Mouse (Mus musculus): ENCODE results near the gene Sulf2. TPM values are rescaled to one million over a fixed set of nuclear protein-coding genes. Genes with fewer than 3 reads are reported as not detected.

Sulf2 gene
- polyA plus RNA-seq, 1 experiment from 2014 or later: 90.9 TPM

DNA sequence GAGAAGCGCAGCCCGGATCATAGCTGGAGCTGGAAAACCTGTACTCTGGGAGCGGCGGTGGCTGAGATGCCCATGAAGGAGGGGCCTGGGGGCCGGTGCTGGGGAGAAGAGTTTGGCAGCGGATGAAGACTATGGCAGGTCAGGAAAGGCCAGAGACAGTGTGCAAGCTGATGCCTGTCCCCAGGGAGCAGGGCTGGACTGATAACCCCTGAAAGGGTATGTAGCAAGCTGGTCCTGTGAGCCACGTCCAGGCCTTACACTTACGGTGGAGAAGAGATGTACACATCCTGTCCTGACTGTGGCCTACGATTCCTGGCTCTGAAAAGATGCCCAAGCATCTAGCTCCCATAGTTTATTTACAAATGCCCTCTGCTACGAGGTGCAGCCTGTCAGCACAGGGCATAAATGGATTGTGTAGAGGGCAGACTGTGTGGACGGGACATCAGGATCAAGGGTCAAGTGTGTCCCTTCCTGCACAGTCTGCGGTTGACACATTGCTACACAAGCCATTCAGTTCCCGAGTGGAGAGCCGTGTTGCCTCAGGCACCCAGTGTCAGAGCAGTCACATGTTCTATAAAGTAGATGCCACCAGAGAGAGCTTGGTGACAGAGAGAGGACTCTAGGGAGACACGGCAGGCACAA, 57.0 kb downstream of the Sulf2 start:
- DNase-seq (no peak), ATAC-seq (ENCODE audit: low FRiP score, low TSS enrichment) (no peak)
- H3K27ac ChIP-seq (replicated peaks; ENCODE audit: low read depth, low read length): peak overlapping the region; percentile 39; the same call in 1 of the 2 replicates
- H3K4me2 ChIP-seq (ENCODE audit: low read length): no peak overlapping the region
- no peak overlapping the region for H3K9ac ChIP-seq (replicated peaks; ENCODE audit: low read length)
- H3K27me3 ChIP-seq (ENCODE audit: control insufficient read depth, insufficient read depth, low read length): no peaks in the 10 kb centered on the region
- peaks cover 8% of the 10 kb centered on the region; the same call in 1 of the 2 replicates for H3K4me1 ChIP-seq (ENCODE audit: control insufficient read depth, insufficient read depth, low read length)
- 76% methylated on average over 15 of the region's 15 CpGs for WGBS
- no peak overlapping the region for H3K4me3 ChIP-seq (replicated peaks; ENCODE audit: low read depth, low read length)
- peaks cover 9% of the 10 kb centered on the region; the same call in 1 of the 2 replicates for H3K36me3 ChIP-seq (ENCODE audit: control insufficient read depth, insufficient read depth, low read length)
- no peaks in the 10 kb centered on the region for H3K9me3 ChIP-seq (ENCODE audit: control insufficient read depth, low read length)

DNA sequence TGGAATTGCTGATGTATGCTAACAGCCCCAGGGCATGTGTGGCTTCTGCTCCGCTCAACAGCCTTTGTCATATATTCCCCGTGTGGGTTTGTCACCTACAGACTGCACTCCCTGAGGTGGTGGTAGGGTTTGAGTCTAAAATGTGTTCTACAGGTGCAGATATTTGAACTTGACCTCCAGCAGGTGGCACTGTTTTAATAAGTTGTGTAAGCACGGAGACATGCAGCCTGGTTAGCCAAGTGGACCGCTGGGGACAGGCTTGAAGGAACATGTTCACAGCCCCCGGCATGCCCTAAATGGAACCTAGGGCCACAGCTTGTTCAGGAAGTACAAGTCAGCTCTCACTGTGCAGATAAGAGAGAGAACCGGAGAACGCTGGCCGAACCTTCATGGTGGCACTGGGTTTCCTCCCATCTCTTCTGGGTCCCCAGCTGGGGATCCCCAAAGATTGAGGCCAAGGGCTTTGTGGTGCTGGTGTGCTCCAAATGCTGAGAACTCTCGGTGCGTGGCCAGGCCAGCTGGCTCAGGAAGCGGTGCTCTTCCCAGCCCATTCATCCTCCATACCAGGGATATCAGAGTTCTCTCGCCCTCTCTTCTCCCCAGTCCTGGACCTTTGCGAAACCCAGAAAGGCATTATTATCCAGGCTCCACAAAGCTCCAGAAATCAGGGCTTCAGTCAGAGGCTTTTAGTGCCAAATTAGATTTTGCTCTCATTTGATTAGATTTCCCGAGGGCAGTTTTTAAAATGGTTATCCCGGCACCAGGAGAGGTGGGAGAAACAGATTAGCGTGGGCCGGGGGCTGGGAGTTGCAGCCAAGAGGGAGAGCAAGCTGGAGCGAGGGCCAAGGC, 57.8 kb downstream of the Sulf2 start:
- no peak overlapping the region for H3K9ac ChIP-seq (replicated peaks; ENCODE audit: low read length)
- H3K27ac ChIP-seq (replicated peaks; ENCODE audit: low read depth, low read length): peak overlapping the region; percentile 39
- H3K4me2 ChIP-seq (ENCODE audit: low read length): no peak overlapping the region
- H3K4me3 ChIP-seq (replicated peaks; ENCODE audit: low read depth, low read length): no peak overlapping the region
- peak; percentile 82 for DNase-seq
- H3K36me3 ChIP-seq (ENCODE audit: control insufficient read depth, insufficient read depth, low read length): peaks cover 10% of the 10 kb centered on the region; the same call in 1 of the 2 replicates
- no peak for ATAC-seq (ENCODE audit: low FRiP score, low TSS enrichment)
- H3K27me3 ChIP-seq (ENCODE audit: control insufficient read depth, insufficient read depth, low read length): no peaks in the 10 kb centered on the region
- 71% methylated on average over 18 of the region's 18 CpGs for WGBS
- peaks cover 8% of the 10 kb centered on the region; the same call in 1 of the 2 replicates for H3K4me1 ChIP-seq (ENCODE audit: control insufficient read depth, insufficient read depth, low read length)
- H3K9me3 ChIP-seq (ENCODE audit: control insufficient read depth, low read length): no peaks in the 10 kb centered on the region

DNA sequence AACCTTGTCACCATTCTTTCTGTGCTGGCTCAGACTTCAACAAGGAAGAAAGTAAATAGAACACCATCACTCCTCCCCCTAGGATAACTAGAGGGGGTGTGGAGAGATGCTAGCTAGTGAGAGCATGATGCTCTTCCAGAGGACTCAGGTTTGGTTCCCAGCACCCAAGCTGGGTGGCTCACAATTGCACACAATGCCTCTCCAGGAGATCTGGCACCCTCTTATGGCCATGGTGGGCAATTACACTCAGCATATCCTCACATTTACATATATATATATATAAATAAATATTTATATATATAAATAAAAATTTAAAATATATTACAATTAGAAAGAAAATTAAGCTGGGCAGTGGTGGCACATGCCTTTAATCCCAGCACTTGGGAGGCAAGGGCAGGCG, 58.6 kb downstream of the Sulf2 start:
- DNase-seq (no peak), ATAC-seq (ENCODE audit: low FRiP score, low TSS enrichment) (no peak)
- no peak overlapping the region for H3K4me3 ChIP-seq (replicated peaks; ENCODE audit: low read depth, low read length)
- peaks cover 12% of the 10 kb centered on the region; the same call in 1 of the 2 replicates for H3K36me3 ChIP-seq (ENCODE audit: control insufficient read depth, insufficient read depth, low read length)
- WGBS: 97% methylated on average over 1 of the region's 1 CpGs
- no peak overlapping the region for H3K27ac ChIP-seq (replicated peaks; ENCODE audit: low read depth, low read length)
- H3K27me3 ChIP-seq (ENCODE audit: control insufficient read depth, insufficient read depth, low read length): no peaks in the 10 kb centered on the region
- H3K9me3 ChIP-seq (ENCODE audit: control insufficient read depth, low read length): no peaks in the 10 kb centered on the region
- H3K4me2 ChIP-seq (ENCODE audit: low read length): no peak overlapping the region
- H3K4me1 ChIP-seq (ENCODE audit: control insufficient read depth, insufficient read depth, low read length): peaks cover 8% of the 10 kb centered on the region; the same call in 1 of the 2 replicates
- no peak overlapping the region for H3K9ac ChIP-seq (replicated peaks; ENCODE audit: low read length)

DNA sequence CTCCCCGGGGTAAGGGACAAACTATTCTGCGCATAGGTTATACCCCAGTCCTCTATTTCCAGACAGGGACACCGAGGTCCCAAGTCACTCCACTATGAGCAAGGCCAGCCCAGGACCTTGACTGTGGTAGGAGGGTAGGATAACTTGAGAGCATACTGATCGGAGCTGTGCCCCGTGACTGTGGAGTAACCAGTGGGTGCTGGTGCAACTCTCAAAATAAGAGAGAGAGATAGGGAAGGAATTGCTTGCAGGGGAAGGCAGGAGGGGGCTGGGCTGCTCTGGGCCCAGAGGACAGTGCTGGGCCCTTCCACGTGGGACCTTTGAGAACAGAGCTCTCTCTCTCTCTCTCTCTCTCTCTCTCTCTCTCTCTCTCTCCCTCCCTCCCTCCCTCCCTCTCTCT, 59.2 kb downstream of the Sulf2 start:
- 90% methylated on average over 6 of the region's 6 CpGs for WGBS
- no peak overlapping the region for H3K27ac ChIP-seq (replicated peaks; ENCODE audit: low read depth, low read length)
- DNase-seq (no peak), ATAC-seq (ENCODE audit: low FRiP score, low TSS enrichment) (no peak)
- H3K9ac ChIP-seq (replicated peaks; ENCODE audit: low read length): no peak overlapping the region
- no peaks in the 10 kb centered on the region for H3K9me3 ChIP-seq (ENCODE audit: control insufficient read depth, low read length)
- no peak overlapping the region for H3K4me3 ChIP-seq (replicated peaks; ENCODE audit: low read depth, low read length)
- H3K4me2 ChIP-seq (ENCODE audit: low read length): no peak overlapping the region
- H3K4me1 ChIP-seq (ENCODE audit: control insufficient read depth, insufficient read depth, low read length): peaks cover 8% of the 10 kb centered on the region; the same call in 1 of the 2 replicates
- peaks cover 16% of the 10 kb centered on the region; the same call in 1 of the 2 replicates for H3K36me3 ChIP-seq (ENCODE audit: control insufficient read depth, insufficient read depth, low read length)
- H3K27me3 ChIP-seq (ENCODE audit: control insufficient read depth, insufficient read depth, low read length): no peaks in the 10 kb centered on the region

DNA sequence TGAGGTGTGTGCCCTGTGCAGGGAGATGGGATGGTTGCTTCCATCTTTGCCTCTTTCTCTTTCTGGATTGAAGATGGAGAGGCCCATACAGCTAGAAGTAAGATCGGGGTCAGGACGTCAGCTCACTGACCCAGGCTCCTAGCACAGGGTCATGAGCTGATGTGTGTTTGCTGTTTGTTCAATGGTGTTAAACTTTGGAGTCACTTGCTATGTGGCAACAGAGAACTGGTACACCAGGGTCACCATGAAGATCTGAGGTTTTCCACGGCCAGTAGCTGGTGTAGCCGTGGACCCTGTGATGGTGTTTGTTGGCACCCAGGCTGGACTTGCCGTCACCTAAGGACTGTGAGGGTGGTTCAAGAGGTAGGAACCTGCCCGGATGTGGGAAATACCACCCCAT, 63.1 kb downstream of the Sulf2 start:
- no peaks in the 10 kb centered on the region for H3K27me3 ChIP-seq (ENCODE audit: control insufficient read depth, insufficient read depth, low read length)
- no peak overlapping the region for H3K27ac ChIP-seq (replicated peaks; ENCODE audit: low read depth, low read length)
- H3K4me2 ChIP-seq (ENCODE audit: low read length): no peak overlapping the region
- no peak overlapping the region for H3K9ac ChIP-seq (replicated peaks; ENCODE audit: low read length)
- H3K4me1 ChIP-seq (ENCODE audit: control insufficient read depth, insufficient read depth, low read length): no peaks in the 10 kb centered on the region
- no peak overlapping the region for H3K4me3 ChIP-seq (replicated peaks; ENCODE audit: low read depth, low read length)
- WGBS: 95% methylated on average over 6 of the region's 6 CpGs
- H3K9me3 ChIP-seq (ENCODE audit: control insufficient read depth, low read length): no peaks in the 10 kb centered on the region
- peaks cover 20% of the 10 kb centered on the region; the same call in 1 of the 2 replicates for H3K36me3 ChIP-seq (ENCODE audit: control insufficient read depth, insufficient read depth, low read length)
- DNase-seq (no peak), ATAC-seq (ENCODE audit: low FRiP score, low TSS enrichment) (no peak)

DNA sequence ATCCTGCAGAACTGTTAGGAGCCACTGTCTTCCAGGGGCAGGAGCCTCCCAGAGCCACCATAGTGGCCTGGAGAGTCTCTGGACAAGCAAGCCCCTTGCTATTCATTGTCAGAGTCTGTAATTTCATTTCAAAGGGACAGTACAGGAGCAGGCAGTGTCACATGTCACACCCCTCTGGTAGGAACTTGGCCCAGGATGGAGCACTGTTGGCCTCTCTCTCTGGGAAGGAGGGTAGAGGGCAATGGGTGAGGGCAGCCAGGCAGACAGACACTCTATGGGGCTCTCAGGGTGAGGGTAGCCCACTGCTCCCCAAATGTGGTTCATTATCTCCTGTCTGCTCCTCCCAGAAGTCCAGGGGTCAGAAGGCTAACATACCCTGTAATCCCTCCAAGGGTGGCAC, 63.9 kb downstream of the Sulf2 start:
- Histone ChIP-seq H3K4me3 (replicated peaks; ENCODE audit: low read depth, low read length) (no peak overlapping the region), H3K36me3 (ENCODE audit: control insufficient read depth, insufficient read depth, low read length) (peaks cover 23% of the 10 kb centered on the region; the same call in 1 of the 2 replicates)
- ATAC-seq (ENCODE audit: low FRiP score, low TSS enrichment): no peak

DNA sequence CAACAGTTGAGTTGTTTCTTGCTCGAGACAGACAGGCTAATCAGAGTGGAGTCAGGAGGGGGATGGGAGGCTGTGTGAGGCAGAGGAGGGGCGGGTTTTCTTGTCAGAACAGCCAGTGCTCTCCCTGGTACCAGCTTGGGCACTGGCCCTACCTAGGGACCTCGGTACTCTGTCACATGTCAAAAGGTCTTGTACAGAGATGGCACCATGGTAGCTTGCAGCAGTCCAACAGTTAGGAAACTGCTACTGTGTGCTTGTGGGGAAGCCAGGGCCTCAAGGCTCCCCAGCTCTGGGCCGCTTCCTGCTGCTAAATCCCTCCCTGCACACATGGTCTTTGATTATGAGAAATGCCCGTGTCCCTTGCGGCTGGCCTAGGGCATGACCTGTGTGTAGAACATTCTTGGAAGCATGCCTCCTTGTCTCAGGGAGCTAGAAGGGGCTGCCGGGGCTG, 65.3 kb downstream of the Sulf2 start:
- no peak overlapping the region for H3K9ac ChIP-seq (replicated peaks; ENCODE audit: low read length)
- no peak overlapping the region for H3K27ac ChIP-seq (replicated peaks; ENCODE audit: low read depth, low read length)
- no peaks in the 10 kb centered on the region for H3K4me1 ChIP-seq (ENCODE audit: control insufficient read depth, insufficient read depth, low read length)
- WGBS: 35% methylated on average over 7 of the region's 7 CpGs
- no peaks in the 10 kb centered on the region for H3K27me3 ChIP-seq (ENCODE audit: control insufficient read depth, insufficient read depth, low read length)
- H3K36me3 ChIP-seq (ENCODE audit: control insufficient read depth, insufficient read depth, low read length): peaks cover 25% of the 10 kb centered on the region; the same call in 1 of the 2 replicates
- no peak overlapping the region for H3K4me2 ChIP-seq (ENCODE audit: low read length)
- H3K9me3 ChIP-seq (ENCODE audit: control insufficient read depth, low read length): no peaks in the 10 kb centered on the region
- ATAC-seq (ENCODE audit: low FRiP score, low TSS enrichment) (no peak), DNase-seq (no peak)
- H3K4me3 ChIP-seq (replicated peaks; ENCODE audit: low read depth, low read length): no peak overlapping the region

More for the DNA sequence above, 63.9 kb downstream of the Sulf2 start:
- Histone ChIP-seq H3K27me3 (ENCODE audit: control insufficient read depth, insufficient read depth, low read length) (no peaks in the 10 kb centered on the region), H3K9ac (replicated peaks; ENCODE audit: low read length) (no peak overlapping the region), H3K9me3 (ENCODE audit: control insufficient read depth, low read length) (no peaks in the 10 kb centered on the region), H3K4me1 (ENCODE audit: control insufficient read depth, insufficient read depth, low read length) (no peaks in the 10 kb centered on the region), H3K4me2 (ENCODE audit: low read length) (no peak overlapping the region), H3K27ac (replicated peaks; ENCODE audit: low read depth, low read length) (no peak overlapping the region)
- DNase-seq: no peak

DNA sequence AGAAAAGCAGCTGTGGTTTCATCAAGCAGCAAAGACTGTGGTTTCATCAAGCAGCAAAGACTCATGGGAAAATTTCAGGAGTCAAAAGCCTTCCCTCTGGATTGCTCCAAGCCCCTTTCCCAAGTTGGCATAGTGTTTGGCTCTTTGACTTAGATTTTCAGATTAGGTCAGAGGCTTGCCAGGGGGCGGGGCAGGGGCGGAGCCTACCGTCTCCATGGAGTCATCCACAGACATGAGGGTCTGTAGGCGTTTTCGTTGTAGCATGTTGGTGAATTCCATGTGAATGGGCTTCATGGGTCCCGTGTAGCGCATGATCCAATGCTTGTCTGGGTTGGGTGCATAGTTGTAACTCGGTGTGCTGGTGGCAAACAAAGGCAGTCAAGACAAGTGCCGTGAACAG, 66.5 kb downstream of the Sulf2 start:
- H3K36me3 ChIP-seq (ENCODE audit: control insufficient read depth, insufficient read depth, low read length): peaks cover 22% of the 10 kb centered on the region; the same call in 1 of the 2 replicates
- H3K4me1 ChIP-seq (ENCODE audit: control insufficient read depth, insufficient read depth, low read length): no peaks in the 10 kb centered on the region
- no peak overlapping the region for H3K4me3 ChIP-seq (replicated peaks; ENCODE audit: low read depth, low read length)
- H3K27me3 ChIP-seq (ENCODE audit: control insufficient read depth, insufficient read depth, low read length): no peaks in the 10 kb centered on the region
- no peak overlapping the region for H3K27ac ChIP-seq (replicated peaks; ENCODE audit: low read depth, low read length)
- H3K9ac ChIP-seq (replicated peaks; ENCODE audit: low read length): no peak overlapping the region
- no peaks in the 10 kb centered on the region for H3K9me3 ChIP-seq (ENCODE audit: control insufficient read depth, low read length)
- no peak overlapping the region for H3K4me2 ChIP-seq (ENCODE audit: low read length)
- no peak for DNase-seq
- no peak for ATAC-seq (ENCODE audit: low FRiP score, low TSS enrichment)
- WGBS: 88% methylated on average over 9 of the region's 9 CpGs
